ENCODE assay signal across 22 mouse cellular contexts in the genomic region with DNA sequence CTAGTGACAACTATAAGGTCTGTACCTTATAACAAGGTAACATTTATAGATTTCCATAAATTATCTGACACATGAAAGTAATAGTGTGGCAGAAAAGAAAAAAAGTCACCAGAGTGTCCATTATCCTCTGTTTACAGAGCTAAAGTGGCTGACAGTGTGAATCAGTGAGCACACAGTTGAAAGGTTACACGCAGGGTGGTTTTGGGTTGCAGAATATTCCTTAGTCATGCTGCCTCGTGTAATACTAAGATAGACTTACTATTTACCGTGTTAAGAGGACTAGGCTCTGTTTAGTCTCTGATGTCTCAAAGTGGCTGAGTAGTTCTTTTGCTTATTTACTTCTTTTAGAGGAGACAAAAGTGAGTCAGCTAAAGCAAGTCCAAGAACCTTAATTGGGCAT.
A peak's percentile ranks its signal among the peaks of the same experiment; 100 is the strongest.
DNase-seq lines count a peak whose midpoint lies in the region; ATAC-seq lines count a peak whose summit lies in the region.
"Had no signal": no experiment of that assay in that cellular context is flagged by ENCODE, and none has a peak within 500 bp of the region (broad histone marks: within the 10 kb centered on the region; RNA-seq: fewer than 3 reads in every experiment).

No protein-coding gene starts in this region.

- WGBS in kidney, embryonic 14.5 days: 35% methylated on average over 3 of the region's 3 CpGs
- WGBS in kidney, embryonic 16.5 days: 30% methylated on average over 3 of the region's 3 CpGs

- no peaks in the 10 kb centered on the region; the same call in 1 of the 2 replicates for H3K36me3 ChIP-seq in kidney, embryonic 14.5 days (ENCODE audit: control insufficient read depth, insufficient read depth, low read length)
- H3K36me3 ChIP-seq in kidney, embryonic 16.5 days (ENCODE audit: insufficient read depth, low read length): no peaks in the 10 kb centered on the region
- H3K36me3 ChIP-seq: embryonic facial prominence, embryonic 15.5 days; forebrain, embryonic 15.5 days; heart, embryonic 10.5 days; hindbrain, embryonic 12.5 days had no signal

- ATAC-seq in kidney, embryonic 14.5 days (ENCODE audit: low FRiP score, low TSS enrichment): 0 out of 2 replicates have a peak, but pooled peaks have one; percentile 55
- no peak for ATAC-seq in kidney, embryonic 16.5 days (ENCODE audit: low FRiP score, low TSS enrichment)
- no peak for ATAC-seq in megakaryocyte progenitor cell, adult 5-6 weeks (replicated peaks; ENCODE audit: poor library complexity)
- ATAC-seq: forebrain, embryonic 15.5 days; hindbrain, embryonic 16.5 days; inflammation-experienced regulatory T-cells, adult 6 months had no signal

- no peak overlapping the region for H3K27ac ChIP-seq in kidney, embryonic 14.5 days (ENCODE audit: low read depth, low read length)
- no peak overlapping the region for H3K27ac ChIP-seq in kidney, embryonic 16.5 days (ENCODE audit: low read length)
- H3K27ac ChIP-seq: embryonic facial prominence, embryonic 15.5 days; forebrain, embryonic 15.5 days; heart, embryonic 10.5 days; hindbrain, embryonic 12.5 days had no signal

- H3K4me3 ChIP-seq in kidney, embryonic 14.5 days (ENCODE audit: low read length): no peak overlapping the region
- no peak overlapping the region for H3K4me3 ChIP-seq in kidney, embryonic 16.5 days (ENCODE audit: low read length)
- H3K4me3 ChIP-seq: embryonic facial prominence, embryonic 15.5 days; erythroblast, embryonic 14.5 days; forebrain, embryonic 15.5 days; heart, embryonic 10.5 days; hindbrain, embryonic 12.5 days had no signal

- no peak overlapping the region for H3K4me2 ChIP-seq in kidney, embryonic 14.5 days (replicated peaks; ENCODE audit: low read depth, low read length)
- H3K4me2 ChIP-seq in kidney, embryonic 16.5 days (replicated peaks; ENCODE audit: low read depth, low read length): no peak overlapping the region
- H3K4me2 ChIP-seq: embryonic facial prominence, embryonic 15.5 days; forebrain, embryonic 15.5 days; hindbrain, embryonic 12.5 days had no signal

- no peak overlapping the region for H3K9ac ChIP-seq in kidney, embryonic 14.5 days (ENCODE audit: low read depth, low read length)
- H3K9ac ChIP-seq in kidney, embryonic 16.5 days (replicated peaks; ENCODE audit: low read length): no peak overlapping the region
- H3K9ac ChIP-seq: embryonic facial prominence, embryonic 15.5 days; forebrain, embryonic 15.5 days; hindbrain, embryonic 12.5 days had no signal

- H3K9me3 ChIP-seq in kidney, embryonic 14.5 days (ENCODE audit: control insufficient read depth, low read length): no peaks in the 10 kb centered on the region
- no peaks in the 10 kb centered on the region for H3K9me3 ChIP-seq in kidney, embryonic 16.5 days (ENCODE audit: low read length)
- H3K9me3 ChIP-seq: embryonic facial prominence, embryonic 15.5 days; forebrain, embryonic 15.5 days; heart, embryonic 10.5 days; hindbrain, embryonic 12.5 days had no signal

- no peaks in the 10 kb centered on the region for H3K4me1 ChIP-seq in kidney, embryonic 14.5 days (ENCODE audit: control insufficient read depth, insufficient read depth, low read length)
- no peaks in the 10 kb centered on the region for H3K4me1 ChIP-seq in kidney, embryonic 16.5 days (ENCODE audit: insufficient read depth, low read length)
- H3K4me1 ChIP-seq: embryonic facial prominence, embryonic 15.5 days; forebrain, embryonic 15.5 days; heart, embryonic 10.5 days; hindbrain, embryonic 12.5 days had no signal

- no peaks in the 10 kb centered on the region for H3K27me3 ChIP-seq in kidney, embryonic 14.5 days (ENCODE audit: control insufficient read depth, insufficient read depth, low read length)
- H3K27me3 ChIP-seq in kidney, embryonic 16.5 days (ENCODE audit: insufficient read depth, low read length): no peaks in the 10 kb centered on the region
- H3K27me3 ChIP-seq: CH12.LX; embryonic facial prominence, embryonic 15.5 days; forebrain, embryonic 15.5 days; hindbrain, embryonic 12.5 days had no signal

- DNase-seq in 416B (ENCODE audit: low read depth): peak; percentile 26
- peak; percentile 21 for DNase-seq in fibroblast of lung, adult 2 months (ENCODE audit: low read depth)
- DNase-seq in frontal cortex, adult 2 months (ENCODE audit: extremely low spot score in 1 of 2, low spot score in 1 of 2): no peak
- DNase-seq: adrenal gland, adult 8-10 months; adrenal gland, postnatal 36 days; cerebellum, adult 2 months; cerebellum, postnatal 14 days; gastrocnemius, postnatal 10 days; heart, adult 18-20 months; heart, postnatal 10 days; heart, postnatal 4 days had no signal

Comparison
In these comparisons a context has a peak if more than half of its experiments do, and no peak if none do; other contexts are left out.
1. DNase-seq: peak in 416B (single experiment) and fibroblast of lung, adult 2 months (single experiment); none in frontal cortex, adult 2 months (0 of 2).